Mouse (Mus musculus) limb, embryonic 11.5 days (tissue): Measurements from ENCODE around the gene Lgals9. TPM values are rescaled to one million over a fixed set of nuclear protein-coding genes. Genes with fewer than 3 reads are reported as not detected.

ENCODE experiments used
- ATAC-seq: fragments of 200-750 bp; cut with Nextera tagmentation; 2 replicates; pipeline ENCODE4 v1.8.0; 2017; ENCODE audit warnings: low read depth; ENCODE audit not compliant: insufficient number of reproducible peaks, low FRiP score, low TSS enrichment
- DNase-seq: peaks from one replicate; pipeline ENCODE4 v3.0.0-alpha.2; 2015; ENCODE audit warnings: low spot score
- H3K27ac ChIP-seq: fragments of 300-500 bp; sonication (generic); replicated peaks from 2 replicates; pipeline ENCODE4 v1.5.1; 2014; ENCODE audit warnings: low read depth, mild to moderate bottlenecking, low read length
- H3K27me3 ChIP-seq: fragments of 300-500 bp; sonication (generic); 2 replicates; pipeline ENCODE4 v1.6.1; 2014; ENCODE audit warnings: mild to moderate bottlenecking, low read length, mixed read lengths; ENCODE audit not compliant: control insufficient read depth, insufficient read depth
- H3K36me3 ChIP-seq: fragments of 300-500 bp; sonication (generic); 2 replicates; pipeline ENCODE4 v1.6.1; 2014; ENCODE audit warnings: mild to moderate bottlenecking, low read length, moderate library complexity, mixed read lengths; ENCODE audit not compliant: control insufficient read depth, insufficient read depth
- H3K4me1 ChIP-seq: fragments of 300-500 bp; sonication (generic); 2 replicates; pipeline ENCODE4 v1.6.1; 2014; ENCODE audit warnings: low read length, mixed read lengths; ENCODE audit not compliant: control insufficient read depth, insufficient read depth
- H3K4me2 ChIP-seq: fragments of 300-500 bp; sonication (generic); 2 replicates; pipeline ENCODE4 v1.6.1; 2014; ENCODE audit warnings: low read depth, mild to moderate bottlenecking, moderate library complexity; ENCODE audit not compliant: severe bottlenecking
- H3K4me3 ChIP-seq: fragments of 300-500 bp; sonication (generic); 2 replicates; pipeline ENCODE4 v1.5.1; 2014; ENCODE audit warnings: low read depth, low read length
- H3K9ac ChIP-seq: fragments of 300-500 bp; sonication (generic); 2 replicates; pipeline ENCODE4 v1.6.1; 2014; ENCODE audit warnings: mild to moderate bottlenecking, low read length
- H3K9me3 ChIP-seq: fragments of 300-500 bp; sonication (generic); 2 replicates; pipeline ENCODE4 v1.6.1; 2016; ENCODE audit warnings: low read length; ENCODE audit not compliant: control insufficient read depth
- WGBS: fragments of 180-500 bp; shearing (Covaris S2); extraction: QIAGEN DNeasy Blood & Tissue Kit; methylation state at CpG from one replicate; pipeline ENCODE4 v1.1.7; 2014; 5-methylcytosine and 5-hydroxymethylcytosine counted together
- polyA plus RNA-seq: library from polyadenylated mRNA; unstranded; fragments of >200 nt; fragmentation: Nextera tagmentation; extraction: Ambion mirVana; gene quantifications from 2 replicates; pipeline ENCODE4 v1.2.1, GENCODE M21; 2014

The Lgals9 gene
- polyA plus RNA-seq, 1 experiment from 2014 or later = 2.7 TPM

DNA sequence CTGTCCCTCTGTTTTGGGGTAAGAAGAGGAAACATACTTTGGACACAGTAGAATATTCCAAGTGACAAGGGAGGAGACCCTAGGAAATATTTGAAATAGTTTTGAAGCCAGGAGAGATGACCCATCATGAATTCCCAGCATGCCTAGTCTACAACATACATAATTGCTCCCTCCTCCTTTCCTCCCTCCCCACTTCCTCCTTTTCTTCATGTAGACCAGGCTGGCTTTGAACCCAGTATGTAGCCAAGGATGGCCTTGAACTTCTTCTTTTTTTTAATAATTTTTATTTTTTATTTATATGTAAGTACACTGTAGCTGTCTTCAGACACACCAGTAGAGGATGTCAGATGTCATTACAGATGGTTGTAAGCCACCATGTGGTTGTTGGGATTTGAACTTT is 759 bp upstream of the Lgals9 start:
- no peaks in the 10 kb centered on the region for H3K27me3 ChIP-seq
- no peak overlapping the region for H3K4me2 ChIP-seq
- no peaks in the 10 kb centered on the region for H3K9me3 ChIP-seq

DNA sequence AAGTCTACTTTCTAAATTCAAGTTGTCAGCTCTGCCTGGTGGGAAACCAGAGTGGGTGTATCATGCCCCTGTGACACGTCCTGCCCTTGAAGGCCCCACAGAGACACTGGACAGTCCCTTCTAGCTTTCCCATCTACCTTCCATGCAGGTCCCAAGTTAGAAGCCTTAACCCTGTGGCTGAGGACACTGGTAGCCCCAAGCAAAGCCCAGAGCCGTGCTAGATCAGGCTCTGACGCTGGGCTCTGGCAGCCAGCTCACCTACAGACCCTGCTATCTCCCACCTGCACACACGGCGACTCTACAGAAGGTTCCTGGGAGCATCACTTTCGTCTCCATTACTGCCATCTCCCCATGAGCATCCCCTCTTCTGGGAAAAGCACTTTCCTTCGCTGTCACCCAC is 1.2 kb downstream of the Lgals9 start:
- Histone ChIP-seq H3K4me1 (no peaks in the 10 kb centered on the region), H3K9ac (no peak overlapping the region), H3K27ac (no peak overlapping the region), H3K4me2 (no peak overlapping the region), H3K4me3 (no peak overlapping the region), H3K36me3 (no peaks in the 10 kb centered on the region), H3K9me3 (no peaks in the 10 kb centered on the region), H3K27me3 (no peaks in the 10 kb centered on the region)
- DNase-seq = no peak
- 78% methylated on average over 7 of the region's 7 CpGs for WGBS
- no peak for ATAC-seq

More for the DNA sequence above, 759 bp upstream of the Lgals9 start:
- Histone ChIP-seq H3K27ac (no peak overlapping the region), H3K36me3 (no peaks in the 10 kb centered on the region), H3K4me1 (no peaks in the 10 kb centered on the region), H3K9ac (no peak overlapping the region), H3K4me3 (no peak overlapping the region)
- DNase-seq (no peak), ATAC-seq (no peak)

DNA sequence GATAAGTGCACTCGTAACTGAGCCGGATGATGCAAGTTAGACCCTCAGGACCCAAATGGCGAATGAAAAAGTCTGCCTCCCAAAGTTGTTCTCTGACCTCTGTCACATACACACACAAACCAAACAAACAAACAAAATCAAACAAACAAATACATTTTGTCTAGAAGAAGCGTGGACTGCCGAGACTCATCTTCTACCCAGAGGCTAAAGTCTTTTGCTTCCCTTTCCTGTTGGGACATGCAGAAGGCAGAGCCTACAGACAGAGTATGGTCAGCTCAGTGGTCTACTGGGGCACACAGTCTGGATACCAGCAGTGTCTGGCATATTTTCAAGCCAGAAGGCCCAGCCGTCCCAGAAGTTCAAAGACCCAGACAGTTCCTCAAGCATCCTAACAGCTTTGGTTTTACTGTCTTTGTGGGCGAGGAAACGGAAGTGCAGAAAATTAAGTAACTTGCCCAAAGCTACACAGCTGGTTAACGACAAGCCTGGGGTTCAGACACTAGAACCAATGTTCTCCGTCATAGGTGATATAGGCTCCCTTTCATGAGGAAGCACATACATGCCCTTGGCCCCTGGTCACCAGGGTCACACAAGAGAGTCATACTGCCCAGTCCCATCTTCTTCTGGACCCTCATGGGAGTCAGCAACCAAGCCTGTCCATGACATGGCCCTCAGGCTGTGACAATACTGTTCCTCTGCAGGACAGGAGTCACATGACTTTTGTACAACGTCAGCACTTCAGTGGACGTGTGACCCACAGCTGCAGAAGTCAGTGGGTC is 2.0 kb downstream of the Lgals9 start:
- no peaks in the 10 kb centered on the region for H3K36me3 ChIP-seq
- no peaks in the 10 kb centered on the region for H3K4me1 ChIP-seq
- no peak overlapping the region for H3K27ac ChIP-seq
- no peak overlapping the region for H3K9ac ChIP-seq
- H3K27me3 ChIP-seq = no peaks in the 10 kb centered on the region
- WGBS = 72% methylated on average over 12 of the region's 12 CpGs
- no peak overlapping the region for H3K4me2 ChIP-seq
- ATAC-seq = no peak
- no peak for DNase-seq
- H3K4me3 ChIP-seq = no peak overlapping the region
- H3K9me3 ChIP-seq = no peaks in the 10 kb centered on the region

DNA sequence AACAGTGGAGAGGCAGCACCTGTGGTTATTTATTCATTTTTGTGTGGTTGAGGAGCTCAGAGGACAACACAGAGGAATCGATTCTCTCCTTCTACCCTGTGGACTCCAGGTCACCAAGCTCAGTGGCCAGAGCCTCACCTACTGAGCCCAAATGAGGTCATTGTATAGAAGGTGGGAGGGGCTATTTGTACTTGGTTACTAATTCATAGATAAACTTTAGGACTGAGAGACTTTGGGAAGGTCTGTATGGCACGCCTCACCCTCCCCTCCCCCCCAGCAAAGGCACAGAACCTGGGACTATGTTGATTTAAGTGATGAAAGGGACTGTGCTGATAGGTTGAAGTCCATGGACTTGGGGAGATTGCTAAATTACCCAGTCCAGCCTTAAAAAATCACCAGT is 2.7 kb downstream of the Lgals9 start:
- no peak overlapping the region for H3K4me3 ChIP-seq
- no peak overlapping the region for H3K27ac ChIP-seq
- H3K27me3 ChIP-seq = no peaks in the 10 kb centered on the region
- H3K4me2 ChIP-seq = no peak overlapping the region
- no peak overlapping the region for H3K9ac ChIP-seq
- H3K4me1 ChIP-seq = no peaks in the 10 kb centered on the region
- DNase-seq = no peak
- no peaks in the 10 kb centered on the region for H3K9me3 ChIP-seq
- WGBS = 81% methylated on average over 2 of the region's 2 CpGs
- H3K36me3 ChIP-seq = no peaks in the 10 kb centered on the region
- no peak for ATAC-seq

DNA sequence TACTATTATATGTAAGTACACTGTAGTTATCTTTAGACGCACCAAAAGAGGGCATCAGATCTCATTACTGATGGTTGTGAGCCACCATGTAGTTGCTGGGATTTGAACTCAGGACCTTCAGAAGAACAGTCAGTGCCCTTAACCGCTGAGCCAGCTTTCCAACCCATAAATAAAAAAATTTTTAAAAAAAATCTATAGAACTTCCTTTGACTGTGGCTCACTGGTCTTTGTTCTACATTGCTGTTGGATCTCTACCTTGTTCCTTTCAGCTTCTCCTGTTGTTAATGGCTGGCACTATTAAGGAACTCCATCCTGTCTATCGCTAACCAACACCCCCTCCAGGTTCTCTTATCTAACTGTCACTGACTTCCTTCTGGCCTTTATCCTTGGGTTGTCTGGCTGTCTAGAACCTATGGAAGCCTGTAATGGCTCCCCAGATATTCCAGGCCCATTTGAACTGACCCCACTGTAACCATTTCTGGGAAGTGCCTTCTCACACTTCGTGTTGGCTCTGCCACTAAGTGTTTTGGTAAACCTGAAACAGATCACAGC is 4.6 kb downstream of the Lgals9 start:
- Histone ChIP-seq H3K27ac (no peak overlapping the region), H3K36me3 (no peaks in the 10 kb centered on the region), H3K9ac (no peak overlapping the region), H3K4me3 (no peak overlapping the region), H3K4me2 (no peak overlapping the region), H3K9me3 (no peaks in the 10 kb centered on the region), H3K27me3 (no peaks in the 10 kb centered on the region), H3K4me1 (no peaks in the 10 kb centered on the region)
- no peak for ATAC-seq
- 80% methylated on average over 4 of the region's 4 CpGs for WGBS
- no peak for DNase-seq

DNA sequence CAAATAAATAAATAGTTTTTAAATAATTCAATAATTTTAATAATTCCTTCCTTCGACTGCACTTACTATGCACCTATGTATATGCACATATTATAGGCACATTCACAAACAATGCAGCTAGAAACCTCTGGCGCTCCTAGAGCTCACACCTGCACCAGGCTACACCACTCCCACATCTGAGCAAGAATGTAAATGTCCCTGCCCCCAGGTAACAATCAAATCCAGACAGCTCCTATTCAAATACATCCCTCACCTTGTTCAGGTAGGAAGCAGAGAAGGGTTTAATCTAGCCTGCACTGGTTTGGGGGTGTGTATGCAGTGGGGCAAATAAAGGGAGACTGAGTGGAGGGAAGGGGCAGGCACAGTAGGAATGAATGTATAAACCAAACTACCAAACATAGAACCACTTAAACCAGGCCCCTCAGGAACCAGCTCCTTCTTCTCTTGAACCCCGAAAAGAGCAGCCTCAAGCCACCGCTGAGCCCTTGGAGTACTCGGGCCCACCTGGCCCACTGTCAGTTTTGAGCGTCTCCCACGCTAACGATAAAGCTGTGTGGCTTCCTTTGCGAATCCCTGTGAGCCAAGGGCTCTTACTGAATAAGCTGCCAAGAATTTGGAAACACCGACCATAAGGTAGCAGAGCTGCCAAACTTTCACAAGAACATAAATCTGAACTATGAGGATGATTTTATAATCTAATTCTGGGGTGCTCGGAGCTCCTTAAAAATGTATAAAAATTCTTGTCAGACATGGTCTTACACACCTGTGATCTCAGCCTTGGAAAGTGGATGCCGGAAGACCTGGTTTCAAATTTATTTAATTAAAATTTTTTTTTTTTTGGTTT is 6.3 kb downstream of the Lgals9 start:
- no peak overlapping the region for H3K9ac ChIP-seq
- no peak for ATAC-seq
- no peak overlapping the region for H3K4me3 ChIP-seq
- peaks cover 2% of the 10 kb centered on the region; the same call in 1 of the 2 replicates for H3K4me1 ChIP-seq
- H3K27me3 ChIP-seq = no peaks in the 10 kb centered on the region
- no peaks in the 10 kb centered on the region for H3K36me3 ChIP-seq
- no peak overlapping the region for H3K4me2 ChIP-seq
- no peak overlapping the region for H3K27ac ChIP-seq
- DNase-seq = no peak
- no peaks in the 10 kb centered on the region for H3K9me3 ChIP-seq
- 89% methylated on average over 12 of the region's 12 CpGs for whole genome bisulfite sequencing

DNA sequence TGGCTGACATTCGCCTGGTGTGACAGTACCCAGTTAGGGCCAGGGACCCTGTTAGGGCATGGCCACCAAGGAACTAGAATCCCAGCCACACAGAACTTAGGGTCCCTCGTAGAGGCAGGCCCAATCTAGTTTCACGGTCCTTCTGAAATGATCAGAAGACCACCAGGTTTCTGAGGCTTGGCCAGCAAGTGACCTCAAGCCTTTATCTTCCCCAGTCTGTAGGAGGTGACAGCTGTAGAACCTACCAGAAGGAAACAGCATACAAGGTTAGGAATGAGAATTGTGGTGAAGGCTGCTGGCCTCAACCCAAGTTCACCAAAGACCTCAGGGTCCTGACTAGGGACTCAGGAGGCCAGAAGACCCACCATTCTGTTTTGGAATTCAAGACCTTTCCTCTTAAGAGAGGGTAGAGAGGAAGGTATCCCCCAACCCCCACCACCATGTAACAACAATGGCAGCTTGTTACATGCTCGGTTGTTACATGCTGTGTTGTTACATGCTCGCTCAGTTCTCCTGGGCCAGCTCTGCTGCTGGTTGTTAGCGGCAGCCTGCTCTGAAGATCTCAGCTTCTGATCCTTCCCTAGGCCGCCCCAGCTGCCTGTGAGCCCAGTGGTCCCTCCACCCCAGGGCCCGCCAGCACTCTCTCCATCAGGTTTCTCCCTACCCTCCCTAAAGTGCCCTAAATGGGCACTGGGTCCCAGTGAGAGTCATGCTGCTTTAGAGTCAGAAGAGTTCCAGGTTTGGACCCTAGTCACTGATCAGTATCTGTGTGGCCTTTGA is 7.8 kb downstream of the Lgals9 start:
- 75% methylated on average over 8 of the region's 8 CpGs for WGBS

More for the DNA sequence above, 7.8 kb downstream of the Lgals9 start:
- H3K4me1 ChIP-seq = peaks cover 10% of the 10 kb centered on the region
- H3K9ac ChIP-seq = no peak overlapping the region
- no peak for DNase-seq
- no peak overlapping the region for H3K4me2 ChIP-seq
- H3K27ac ChIP-seq = no peak overlapping the region
- ATAC-seq = no peak
- H3K9me3 ChIP-seq = no peaks in the 10 kb centered on the region
- no peak overlapping the region for H3K4me3 ChIP-seq
- no peaks in the 10 kb centered on the region for H3K36me3 ChIP-seq
- no peaks in the 10 kb centered on the region for H3K27me3 ChIP-seq
